Mouse (Mus musculus) neural tube, embryonic 11.5 days (tissue): ENCODE results near the gene Zbtb7a. TPM values are rescaled to one million over a fixed set of nuclear protein-coding genes. Genes with fewer than 3 reads are reported as not detected.

ENCODE experiments used
- ATAC-seq: fragments of 200-750 bp; cut with Nextera tagmentation; 2 replicates; pipeline ENCODE4 v1.8.0; 2017; ENCODE audit warnings: moderate number of reproducible peaks, mild to moderate bottlenecking, moderate TSS enrichment, moderate library complexity; ENCODE audit not compliant: insufficient read depth, low FRiP score, low TSS enrichment
- DNase-seq: peaks from one replicate; pipeline ENCODE4 v3.0.0-alpha.2; 2015; ENCODE audit warnings: low spot score
- H3K27ac ChIP-seq: fragments of 300-500 bp; sonication (generic); 2 replicates; pipeline ENCODE4 v1.5.1; 2014; ENCODE audit warnings: low read depth, mild to moderate bottlenecking, low read length
- H3K27me3 ChIP-seq: fragments of 300-500 bp; sonication (generic); 2 replicates; pipeline ENCODE4 v1.6.1; 2014; ENCODE audit warnings: mild to moderate bottlenecking, low read length, mixed read lengths; ENCODE audit not compliant: control insufficient read depth, insufficient read depth
- H3K36me3 ChIP-seq: fragments of 300-500 bp; sonication (generic); 2 replicates; pipeline ENCODE4 v1.6.1; 2014; ENCODE audit warnings: mild to moderate bottlenecking, low read length, moderate library complexity, mixed read lengths; ENCODE audit not compliant: control insufficient read depth, insufficient read depth
- H3K4me1 ChIP-seq: fragments of 300-500 bp; sonication (generic); 2 replicates; pipeline ENCODE4 v1.6.1; 2014; ENCODE audit warnings: low read length, mixed read lengths; ENCODE audit not compliant: control insufficient read depth, insufficient read depth
- H3K4me2 ChIP-seq: fragments of 300-500 bp; sonication (generic); 2 replicates; pipeline ENCODE4 v1.6.1; 2014; ENCODE audit warnings: low read depth, mild to moderate bottlenecking, moderate library complexity
- H3K4me3 ChIP-seq: fragments of 300-500 bp; sonication (generic); 2 replicates; pipeline ENCODE4 v1.5.1; 2014; ENCODE audit warnings: low read depth, low read length
- H3K9ac ChIP-seq: fragments of 300-500 bp; sonication (generic); 2 replicates; pipeline ENCODE4 v1.6.1; 2014; ENCODE audit warnings: mild to moderate bottlenecking, low read length
- H3K9me3 ChIP-seq: fragments of 300-500 bp; sonication (generic); 2 replicates; pipeline ENCODE4 v1.6.1; 2016; ENCODE audit warnings: low read length; ENCODE audit not compliant: control insufficient read depth
- WGBS: fragments of 180-500 bp; shearing (Covaris S2); extraction: QIAGEN DNeasy Blood & Tissue Kit; methylation state at CpG from one replicate; pipeline ENCODE4 v1.1.7; 2014; 5-methylcytosine and 5-hydroxymethylcytosine counted together
- polyA plus RNA-seq: library from polyadenylated mRNA; unstranded; fragments of >200 nt; fragmentation: Nextera tagmentation; extraction: Ambion mirVana; gene quantifications from 2 replicates; pipeline ENCODE4 v1.2.1, GENCODE M21; 2014

Gene Zbtb7a
- polyA plus RNA-seq, 1 experiment from 2014 or later = 8.8 TPM

GRCm38 (mm10) chr10:81142551-81142981 lies 7.5 kb downstream of the Zbtb7a start:
- Histone ChIP-seq H3K9ac (0 out of 2 replicates have a peak overlapping the region, but pooled peaks have one; percentile 22), H3K4me3 (no peak overlapping the region), H3K27me3 (no peaks in the 10 kb centered on the region), H3K4me2 (no peak overlapping the region), H3K9me3 (no peaks in the 10 kb centered on the region), H3K27ac (peak overlapping the region; percentile 23; the same call in 1 of the 2 replicates), H3K36me3 (peaks cover 20% of the 10 kb centered on the region), H3K4me1 (peaks cover 30% of the 10 kb centered on the region)
- ATAC-seq (no peak), DNase-seq (no peak)
- WGBS = 65% methylated on average over 5 of the region's 5 CpGs

- Histone ChIP-seq H3K9me3 (no peaks in the 10 kb centered on the region), H3K4me3 (no peak overlapping the region), H3K9ac (no peak overlapping the region), H3K36me3 (peaks cover 25% of the 10 kb centered on the region), H3K4me2 (no peak overlapping the region), H3K27me3 (no peaks in the 10 kb centered on the region), H3K27ac (peak overlapping the region; percentile 23; the same call in 1 of the 2 replicates), H3K4me1 (peaks cover 30% of the 10 kb centered on the region)
- WGBS = 93% methylated on average over 7 of the region's 7 CpGs
- ATAC-seq = no peak
- DNase-seq = no peak
Measured at GRCm38 (mm10) chr10:81143157-81143633, 8.2 kb downstream of the Zbtb7a start.

DNA sequence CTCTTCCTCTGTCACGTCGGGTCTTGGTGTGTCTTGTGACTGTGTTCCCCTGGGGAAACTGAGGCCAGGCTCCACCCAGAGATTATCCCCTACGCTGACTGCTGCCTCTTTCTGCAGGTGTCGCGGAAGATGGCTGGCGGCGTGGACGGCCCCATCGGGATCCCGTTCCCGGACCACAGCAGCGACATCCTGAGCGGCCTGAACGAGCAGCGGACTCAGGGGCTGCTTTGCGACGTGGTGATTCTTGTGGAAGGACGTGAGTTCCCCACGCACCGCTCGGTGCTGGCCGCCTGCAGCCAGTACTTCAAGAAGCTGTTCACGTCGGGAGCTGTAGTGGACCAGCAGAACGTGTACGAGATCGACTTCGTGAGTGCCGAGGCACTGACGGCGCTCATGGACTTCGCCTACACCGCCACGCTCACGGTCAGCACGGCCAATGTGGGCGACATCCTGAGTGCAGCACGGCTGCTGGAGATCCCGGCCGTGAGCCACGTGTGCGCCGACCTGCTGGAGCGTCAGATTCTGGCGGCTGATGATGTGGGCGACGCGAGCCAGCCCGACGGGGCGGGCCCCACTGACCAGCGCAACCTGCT lies 8.9 kb downstream of the Zbtb7a start:
- no peak overlapping the region for H3K9ac ChIP-seq
- no peak overlapping the region for H3K4me2 ChIP-seq
- H3K27me3 ChIP-seq = no peaks in the 10 kb centered on the region
- peaks cover 28% of the 10 kb centered on the region for H3K36me3 ChIP-seq
- peaks cover 24% of the 10 kb centered on the region for H3K4me1 ChIP-seq
- ATAC-seq = no peak
- no peak overlapping the region for H3K27ac ChIP-seq
- no peak for DNase-seq
- 96% methylated on average over 52 of the region's 52 CpGs for WGBS
- no peak overlapping the region for H3K4me3 ChIP-seq
- no peaks in the 10 kb centered on the region for H3K9me3 ChIP-seq

DNA sequence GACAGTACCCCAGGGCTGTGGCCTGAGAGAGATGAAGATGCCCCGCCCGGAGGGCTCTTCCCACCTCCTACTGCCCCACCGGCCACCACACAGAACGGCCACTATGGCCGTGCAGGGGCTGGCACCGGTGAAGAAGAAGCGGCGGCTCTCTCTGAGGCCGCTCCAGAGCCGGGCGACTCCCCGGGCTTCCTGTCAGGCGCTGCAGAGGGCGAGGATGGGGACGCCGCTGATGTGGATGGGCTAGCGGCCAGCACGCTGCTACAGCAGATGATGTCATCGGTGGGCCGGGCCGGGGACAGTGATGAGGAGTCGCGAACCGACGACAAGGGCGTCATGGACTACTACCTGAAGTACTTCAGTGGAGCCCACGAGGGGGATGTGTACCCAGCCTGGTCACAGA lies 9.6 kb downstream of the Zbtb7a start:
- no peak overlapping the region for H3K4me2 ChIP-seq
- no peak overlapping the region for H3K27ac ChIP-seq
- no peaks in the 10 kb centered on the region for H3K27me3 ChIP-seq
- 95% methylated on average over 25 of the region's 27 CpGs for WGBS
- H3K4me1 ChIP-seq = peaks cover 17% of the 10 kb centered on the region
- no peak overlapping the region for H3K9ac ChIP-seq
- ATAC-seq = no peak
- peaks cover 28% of the 10 kb centered on the region for H3K36me3 ChIP-seq
- H3K9me3 ChIP-seq = no peaks in the 10 kb centered on the region
- H3K4me3 ChIP-seq = no peak overlapping the region
- DNase-seq = no peak

DNA sequence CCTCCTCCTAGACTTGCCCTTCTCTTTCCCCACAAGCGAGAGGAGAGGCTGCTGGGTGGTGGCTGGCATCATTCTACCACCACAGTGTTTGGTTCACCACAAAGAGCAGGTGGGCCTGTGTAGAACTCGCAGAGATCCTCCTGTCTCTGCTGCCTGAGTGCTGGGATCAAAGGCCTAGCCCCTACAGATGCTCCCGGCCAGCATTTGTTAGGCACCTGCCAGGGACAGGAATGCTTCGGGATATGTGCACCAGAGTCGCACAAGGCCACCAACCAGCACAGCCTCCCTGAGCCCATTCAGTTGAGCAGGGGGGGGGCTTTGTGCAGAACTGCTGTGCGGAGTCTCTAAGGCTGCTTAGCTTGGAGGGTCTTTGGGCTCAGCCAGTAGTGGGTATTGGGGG lies 10.3 kb downstream of the Zbtb7a start:
- DNase-seq (no peak), ATAC-seq (no peak)
- H3K4me3 ChIP-seq = no peak overlapping the region
- no peak overlapping the region for H3K4me2 ChIP-seq
- WGBS = 94% methylated on average over 6 of the region's 6 CpGs
- peaks cover 11% of the 10 kb centered on the region for H3K4me1 ChIP-seq
- no peak overlapping the region for H3K27ac ChIP-seq
- no peak overlapping the region for H3K9ac ChIP-seq
- no peaks in the 10 kb centered on the region for H3K9me3 ChIP-seq
- H3K27me3 ChIP-seq = no peaks in the 10 kb centered on the region
- peaks cover 28% of the 10 kb centered on the region for H3K36me3 ChIP-seq

DNA sequence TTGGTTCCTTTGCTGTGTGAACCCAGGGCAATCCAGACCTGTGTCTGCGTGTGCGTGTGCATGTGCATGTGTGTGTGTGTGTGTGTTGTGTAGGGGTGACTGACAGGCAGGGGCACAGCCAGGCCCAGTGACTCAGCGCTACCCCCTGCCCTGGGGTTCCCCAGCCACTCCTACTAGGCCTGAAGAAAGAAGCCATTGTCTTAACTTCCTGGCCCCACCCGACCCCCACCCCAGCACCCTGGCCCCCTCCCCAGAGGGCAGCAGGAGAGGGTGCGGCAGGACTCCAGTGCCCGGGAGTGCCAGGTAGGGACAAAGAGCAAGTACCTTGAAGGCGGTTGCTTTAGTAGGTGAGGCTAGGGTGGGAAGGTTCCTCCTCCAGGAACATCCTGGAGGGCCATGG lies 10.8 kb downstream of the Zbtb7a start:
- no peak overlapping the region for H3K4me3 ChIP-seq
- no peak overlapping the region for H3K9ac ChIP-seq
- H3K9me3 ChIP-seq = no peaks in the 10 kb centered on the region
- 91% methylated on average over 7 of the region's 7 CpGs for WGBS
- H3K27ac ChIP-seq = no peak overlapping the region
- DNase-seq (no peak), ATAC-seq (no peak)
- peaks cover 28% of the 10 kb centered on the region for H3K36me3 ChIP-seq
- no peaks in the 10 kb centered on the region for H3K27me3 ChIP-seq
- H3K4me2 ChIP-seq = no peak overlapping the region
- H3K4me1 ChIP-seq = peaks cover 6% of the 10 kb centered on the region

DNA sequence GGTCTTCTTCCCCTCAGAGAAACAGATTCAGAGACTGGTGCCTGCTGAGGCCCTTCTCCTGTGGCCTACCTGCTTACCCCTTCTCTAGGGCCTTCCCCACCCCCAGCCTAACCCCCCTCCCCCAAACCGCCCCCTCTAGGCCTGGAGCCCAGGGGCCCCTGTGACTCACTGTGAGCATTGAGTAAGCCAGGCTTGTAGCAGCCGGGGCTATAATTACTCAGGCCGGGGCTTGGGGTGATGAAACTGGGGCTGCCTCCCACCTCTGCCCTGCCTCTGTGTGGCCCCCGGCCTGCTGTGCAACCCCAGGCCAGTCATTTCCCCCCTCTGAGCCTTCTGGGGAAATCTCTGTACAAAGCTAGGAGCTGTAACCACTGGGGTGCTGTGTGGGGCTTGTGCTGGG lies 11.3 kb downstream of the Zbtb7a start:
- Histone ChIP-seq H3K4me1 (peaks cover 3% of the 10 kb centered on the region; the same call in 1 of the 2 replicates), H3K9ac (no peak overlapping the region), H3K27ac (no peak overlapping the region), H3K36me3 (peaks cover 28% of the 10 kb centered on the region), H3K27me3 (no peaks in the 10 kb centered on the region), H3K9me3 (no peaks in the 10 kb centered on the region), H3K4me3 (no peak overlapping the region), H3K4me2 (no peak overlapping the region)
- ATAC-seq (no peak), DNase-seq (no peak)
- WGBS = 85% methylated on average over 4 of the region's 4 CpGs

GRCm38 (mm10) chr10:81151261-81151660 lies 16.2 kb downstream of the Zbtb7a start:
- 79% methylated on average over 6 of the region's 6 CpGs for WGBS
- H3K4me3 ChIP-seq = no peak overlapping the region
- no peak overlapping the region for H3K4me2 ChIP-seq
- H3K36me3 ChIP-seq = peaks cover 40% of the 10 kb centered on the region
- H3K4me1 ChIP-seq = no peaks in the 10 kb centered on the region
- H3K9ac ChIP-seq = no peak overlapping the region
- no peak for ATAC-seq
- no peak overlapping the region for H3K27ac ChIP-seq
- H3K27me3 ChIP-seq = no peaks in the 10 kb centered on the region
- H3K9me3 ChIP-seq = no peaks in the 10 kb centered on the region
- no peak for DNase-seq

DNA sequence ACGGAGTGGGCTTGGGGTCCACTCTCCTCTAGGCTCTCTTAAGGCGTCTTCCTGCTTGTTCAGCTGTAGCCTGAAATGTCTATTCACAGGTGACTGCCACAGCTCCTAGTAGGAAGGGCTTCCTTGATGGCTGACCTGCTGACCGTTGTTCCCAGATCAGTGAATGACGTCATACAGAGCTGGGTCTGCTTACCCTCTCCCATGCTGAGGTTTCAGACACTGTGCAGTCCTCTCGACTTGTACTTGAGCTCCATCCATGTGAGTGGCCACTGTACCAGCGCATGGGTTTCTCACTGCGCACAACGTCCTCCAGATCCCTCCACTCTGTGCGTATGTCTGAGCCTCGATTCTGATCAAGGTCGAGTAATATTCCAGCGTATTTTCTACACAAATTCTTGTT lies 17.6 kb downstream of the Zbtb7a start:
- Histone ChIP-seq H3K9me3 (no peaks in the 10 kb centered on the region), H3K4me3 (no peak overlapping the region), H3K27ac (no peak overlapping the region), H3K4me1 (no peaks in the 10 kb centered on the region), H3K36me3 (peaks cover 46% of the 10 kb centered on the region), H3K4me2 (no peak overlapping the region), H3K27me3 (no peaks in the 10 kb centered on the region), H3K9ac (no peak overlapping the region)
- ATAC-seq = no peak
- DNase-seq = no peak
- 78% methylated on average over 12 of the region's 12 CpGs for WGBS
